Mouse (Mus musculus): Measurements from ENCODE around the gene Rom1. TPM values are rescaled to one million over a fixed set of nuclear protein-coding genes. Genes with fewer than 3 reads are reported as not detected.

Gene Rom1
- 0.40 TPM for polyA plus RNA-seq (2014; fragmentation: Illumina TruSeq; extraction: RNeasy Lipid Tissue Mini Kit (QIAGEN cat#74804); ENCODE audit: low read depth, low replicate concordance)

DNA sequence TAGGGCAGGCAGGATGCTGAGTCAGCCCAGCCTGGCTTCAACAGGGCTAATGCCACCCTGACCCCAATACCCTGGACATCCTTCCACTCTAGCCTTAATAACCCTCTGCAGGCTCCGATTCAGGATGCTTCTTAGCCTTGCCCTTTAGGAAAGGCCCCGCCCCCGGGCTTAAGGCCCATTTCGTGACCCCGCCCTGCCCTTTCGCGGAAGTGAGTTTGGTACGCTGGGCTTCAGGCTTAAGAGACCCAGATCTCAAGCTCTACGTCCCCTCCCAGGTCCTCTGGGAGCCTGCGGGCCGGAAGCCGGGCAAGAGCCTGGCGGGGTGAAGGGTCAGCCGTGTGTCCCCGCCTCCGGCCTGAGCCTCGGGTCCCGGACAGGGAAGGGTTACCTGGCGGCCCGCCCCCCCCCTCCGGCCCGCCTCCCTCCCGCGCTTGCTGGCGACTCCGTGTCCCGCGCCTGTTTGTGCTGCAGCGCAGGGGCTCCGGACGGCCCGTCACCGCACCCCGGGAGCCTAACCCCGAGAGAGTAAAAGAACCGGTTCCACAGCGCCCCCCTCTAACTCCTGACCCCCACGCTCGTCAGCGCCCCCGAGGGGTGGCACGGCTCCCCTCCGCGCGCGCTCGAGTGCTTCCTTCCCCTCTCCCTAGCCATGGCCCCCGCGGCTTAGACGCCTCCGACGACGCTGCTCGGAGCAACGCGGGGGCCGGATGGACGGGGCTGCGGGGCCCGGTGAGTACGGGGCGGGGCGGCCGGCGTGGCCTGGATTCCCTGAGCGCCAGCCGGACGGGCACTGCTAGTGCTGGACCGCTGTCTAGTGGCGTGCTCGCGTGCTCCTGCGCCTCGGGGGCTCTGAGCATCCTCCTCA is at the start of gene Rom1, which contains the start of gene Eml3:
TSS of gene Rom1 (minus strand) at position 133 of the 865 bp plus-strand sequence.
TSS of gene Eml3 (plus strand) at position 329 of the 865 bp plus-strand sequence.

DNA sequence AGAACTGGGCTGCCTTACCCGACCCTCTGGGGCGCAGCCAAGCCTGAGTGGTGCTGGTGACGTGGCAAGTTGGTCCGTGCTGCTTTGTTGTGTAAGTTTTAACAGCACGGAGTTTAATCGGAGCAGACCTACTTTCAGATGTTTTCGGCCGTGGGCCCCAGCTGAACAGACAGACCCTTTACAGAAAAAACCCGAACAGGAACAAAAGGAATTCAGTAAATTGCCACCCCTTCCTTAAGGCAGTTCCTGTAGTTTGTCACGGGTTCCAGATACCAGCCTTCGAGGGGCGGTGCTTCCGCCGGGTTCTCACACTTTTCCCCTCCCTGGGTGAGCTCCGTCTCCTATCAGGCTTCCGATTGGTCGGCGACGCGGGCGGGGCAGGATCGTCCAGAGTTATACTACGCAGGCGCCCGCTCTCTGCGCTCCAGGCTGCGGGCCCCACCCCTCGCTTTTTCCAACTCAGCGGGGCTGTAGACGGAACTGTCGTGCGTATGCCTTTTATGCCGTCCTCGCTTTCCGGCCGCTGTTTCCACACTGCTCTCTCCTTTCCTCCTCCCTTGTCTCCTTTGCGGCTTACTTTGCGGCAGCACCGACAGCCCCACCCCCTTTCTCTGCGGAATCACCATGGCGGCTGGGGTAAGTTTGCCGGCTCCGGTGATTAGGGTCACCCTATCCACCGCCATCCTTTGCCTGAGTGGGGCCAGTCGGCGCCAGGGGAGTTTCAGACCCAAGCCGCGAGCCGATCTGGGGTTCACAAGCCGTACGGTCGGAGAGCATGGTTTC is 37.6 kb upstream of the Rom1 start, which contains the start of gene Eef1g:
TSS of gene Eef1g (plus strand) at position 452 of the 783 bp plus-strand sequence.

DNA sequence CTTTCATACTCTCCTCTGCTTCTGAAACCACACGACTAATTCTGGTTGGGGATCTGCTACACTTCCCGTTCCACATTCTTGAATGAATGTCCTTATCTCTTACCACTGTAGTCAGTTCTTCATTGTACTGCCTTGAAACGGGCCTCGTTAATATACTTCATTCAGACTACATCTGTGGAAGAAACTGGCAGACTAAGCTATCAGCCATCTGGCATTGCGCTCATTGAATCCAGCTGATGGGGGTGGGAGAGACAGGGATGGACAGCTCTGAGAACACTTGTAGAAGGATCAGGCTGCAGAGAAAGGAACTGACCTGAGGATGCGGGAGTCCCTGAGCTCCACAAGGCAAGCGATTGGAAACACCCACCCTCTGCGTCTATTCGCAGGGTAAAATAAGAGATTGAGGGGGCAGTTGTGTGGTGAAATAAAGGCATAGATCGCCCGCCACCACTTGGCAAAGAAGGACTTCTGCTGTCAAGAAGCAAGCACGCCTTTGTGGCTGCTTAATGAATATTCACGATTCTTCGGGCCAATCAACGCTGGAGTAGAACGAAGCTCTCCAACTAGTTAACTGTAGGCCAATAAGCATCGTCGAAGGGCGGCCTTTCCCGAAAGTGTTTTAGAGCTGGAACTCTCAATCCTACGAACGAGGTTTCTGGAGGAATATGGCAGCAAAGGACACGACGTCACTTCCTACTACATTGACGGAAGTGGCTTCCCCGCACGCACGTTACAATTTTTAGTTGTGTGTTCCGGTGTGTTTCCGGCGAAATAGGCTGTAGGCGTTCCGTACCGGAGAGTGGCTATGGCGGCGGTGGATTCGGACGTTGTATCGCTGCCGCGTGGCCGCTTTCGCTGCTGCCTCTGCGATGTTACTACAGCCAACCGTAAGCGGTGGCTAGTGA is 24.2 kb upstream of the Rom1 start, which contains the start of gene Tut1:
TSS of gene Tut1 (plus strand) at position 713 of the 905 bp plus-strand sequence.

DNA sequence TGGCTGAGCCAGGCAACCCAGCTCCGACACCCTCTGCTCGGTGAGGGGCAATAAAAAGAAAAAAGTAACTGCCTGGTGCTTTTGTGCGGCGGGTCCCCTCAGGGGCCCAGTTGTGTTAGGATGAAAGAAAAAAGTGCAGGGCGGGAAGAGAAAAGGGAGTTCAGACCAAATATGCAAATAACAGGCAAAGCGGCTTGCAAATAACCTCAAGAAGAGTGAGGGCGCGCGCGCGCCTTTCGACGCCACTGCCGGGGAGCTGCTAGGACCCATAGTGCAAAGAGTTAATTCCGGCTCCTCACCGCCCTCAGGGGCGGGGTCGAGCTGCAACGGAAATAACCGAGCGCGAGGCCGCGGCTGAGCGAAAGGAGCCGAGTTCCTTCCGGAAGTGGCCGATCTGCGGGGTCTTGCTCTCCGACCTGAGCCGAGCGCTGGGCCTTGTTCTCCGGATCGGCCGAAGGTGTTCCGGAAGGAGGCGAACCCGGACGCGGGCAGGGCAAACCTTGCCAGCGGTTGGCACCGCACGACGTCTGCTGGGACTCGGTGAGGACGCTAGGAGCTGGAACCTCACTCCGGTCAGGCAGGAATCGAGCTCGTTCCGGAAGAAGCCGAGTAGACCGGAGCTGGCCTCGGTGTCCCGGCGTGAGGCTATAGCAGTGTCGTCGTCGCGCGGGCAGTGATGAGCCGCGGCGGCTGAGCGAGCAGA is 12.5 kb upstream of the Rom1 start, which contains the start of gene Mta2:
TSS of gene Mta2 (plus strand) at position 361 of the 703 bp plus-strand sequence.

DNA sequence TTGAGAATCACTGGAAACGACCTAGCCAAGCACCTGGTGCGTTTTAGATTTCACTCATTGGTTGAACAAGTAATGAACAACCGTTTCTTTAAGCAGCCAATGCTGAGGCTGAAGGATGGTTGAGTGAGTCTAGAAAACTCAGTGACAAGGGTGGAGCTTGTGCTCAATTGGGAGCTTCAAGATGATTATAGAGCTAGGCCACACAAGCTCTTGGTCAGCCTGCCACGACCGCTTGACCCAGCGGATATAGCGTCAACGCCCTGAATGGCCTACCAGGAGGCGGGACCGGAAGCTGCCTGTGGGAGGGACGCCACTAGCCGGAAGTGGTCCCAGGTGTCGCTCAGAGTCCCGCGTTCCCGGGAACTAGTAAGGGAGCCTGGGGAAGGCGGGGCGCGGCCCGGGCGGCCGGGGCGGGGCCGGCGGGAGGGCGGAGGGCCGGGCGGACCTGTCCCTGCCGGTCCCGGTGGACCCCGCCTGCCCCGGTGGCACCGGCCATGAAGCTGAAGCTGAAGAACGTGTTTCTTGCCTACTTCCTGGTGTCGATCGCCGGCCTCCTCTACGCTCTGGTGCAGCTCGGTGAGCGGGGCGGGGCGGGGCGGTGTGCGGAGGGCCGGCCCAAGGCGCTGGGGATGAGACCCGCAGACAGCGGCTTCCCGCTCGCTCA is 9.0 kb downstream of the Rom1 start, which contains the start of gene B3gat3:
TSS of gene B3gat3 (plus strand) at position 302 of the 664 bp plus-strand sequence.

DNA sequence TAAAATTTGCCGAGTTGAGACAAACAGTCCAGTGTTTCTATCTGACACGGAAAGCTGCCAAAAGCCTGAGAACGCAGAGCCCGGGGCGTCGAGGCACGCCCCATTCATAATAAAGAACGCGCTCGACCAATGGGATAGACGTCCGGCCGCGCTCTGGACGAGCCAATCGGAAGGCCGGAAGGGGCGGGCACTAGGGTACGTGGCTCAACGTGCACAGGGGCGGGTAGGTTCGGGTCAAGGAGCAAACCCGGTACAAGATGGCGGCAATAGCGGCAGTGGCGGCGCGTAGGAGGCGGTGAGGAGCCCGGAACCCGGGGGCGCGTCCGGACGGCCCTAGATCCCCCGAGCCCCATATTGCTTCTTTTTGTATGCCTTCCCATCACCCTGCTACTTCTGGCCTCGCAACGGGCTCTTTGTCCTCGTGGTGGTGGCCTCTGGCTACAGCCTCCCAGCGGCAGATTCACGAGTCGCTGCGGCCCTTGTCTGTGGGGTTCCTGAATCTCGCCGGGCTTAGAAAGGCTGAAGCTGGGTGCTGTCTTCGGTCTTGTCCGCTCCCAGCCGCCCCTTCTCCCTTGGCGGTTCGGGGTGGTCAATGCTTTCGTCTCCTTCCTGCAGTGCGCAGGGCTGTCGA is 31.2 kb downstream of the Rom1 start, which contains the start of gene Ganab:
TSS of gene Ganab (plus strand) at position 207 of the 631 bp plus-strand sequence.

DNA sequence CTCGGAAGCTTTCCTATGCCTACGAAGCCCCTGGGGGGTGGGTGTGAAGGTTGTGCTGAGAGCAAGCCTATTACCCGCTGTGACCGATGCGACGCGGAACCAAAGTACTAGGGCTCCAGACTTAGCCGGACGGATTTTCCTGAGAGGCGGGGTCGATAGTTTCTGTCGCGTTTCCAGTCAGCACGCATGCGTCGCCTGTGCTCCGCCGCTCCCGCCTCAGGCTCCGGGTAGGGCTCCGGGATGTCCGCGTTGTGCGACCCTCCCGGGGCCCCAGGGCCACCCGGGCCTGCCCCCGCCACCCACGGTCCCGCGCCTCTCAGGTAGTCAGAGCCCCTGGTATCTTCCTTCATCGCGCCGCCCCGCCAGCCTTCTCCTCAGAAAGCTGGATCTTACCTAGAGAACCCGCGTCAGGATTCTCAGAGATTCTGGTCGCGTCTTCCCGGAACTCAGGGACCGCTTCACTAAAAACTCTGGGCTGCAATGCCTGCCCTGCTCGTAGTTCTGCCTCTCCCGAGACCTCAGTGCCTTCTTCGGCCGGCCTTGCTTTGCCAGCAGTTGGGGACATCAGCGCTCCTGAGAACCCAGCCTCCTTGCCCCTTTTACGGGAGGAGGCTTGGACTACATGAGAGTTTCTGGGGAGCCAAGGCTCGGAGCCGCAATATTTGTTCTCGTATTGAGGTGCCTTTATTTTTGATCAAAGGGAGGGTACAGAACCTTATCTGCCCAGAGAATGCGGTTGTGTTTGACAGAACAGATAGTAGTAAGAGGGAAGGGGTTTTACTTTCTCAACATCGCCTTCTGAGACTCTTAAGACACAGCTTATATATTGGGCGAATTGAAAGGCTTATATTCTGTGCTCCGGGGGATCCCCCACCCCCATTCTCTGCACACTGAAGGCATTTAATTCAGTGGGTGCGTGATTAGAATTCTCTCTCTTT is 36.1 kb downstream of the Rom1 start, which contains the start of gene Ints5:
TSS of gene Ints5 (plus strand) at position 177 of the 938 bp plus-strand sequence.

DNA sequence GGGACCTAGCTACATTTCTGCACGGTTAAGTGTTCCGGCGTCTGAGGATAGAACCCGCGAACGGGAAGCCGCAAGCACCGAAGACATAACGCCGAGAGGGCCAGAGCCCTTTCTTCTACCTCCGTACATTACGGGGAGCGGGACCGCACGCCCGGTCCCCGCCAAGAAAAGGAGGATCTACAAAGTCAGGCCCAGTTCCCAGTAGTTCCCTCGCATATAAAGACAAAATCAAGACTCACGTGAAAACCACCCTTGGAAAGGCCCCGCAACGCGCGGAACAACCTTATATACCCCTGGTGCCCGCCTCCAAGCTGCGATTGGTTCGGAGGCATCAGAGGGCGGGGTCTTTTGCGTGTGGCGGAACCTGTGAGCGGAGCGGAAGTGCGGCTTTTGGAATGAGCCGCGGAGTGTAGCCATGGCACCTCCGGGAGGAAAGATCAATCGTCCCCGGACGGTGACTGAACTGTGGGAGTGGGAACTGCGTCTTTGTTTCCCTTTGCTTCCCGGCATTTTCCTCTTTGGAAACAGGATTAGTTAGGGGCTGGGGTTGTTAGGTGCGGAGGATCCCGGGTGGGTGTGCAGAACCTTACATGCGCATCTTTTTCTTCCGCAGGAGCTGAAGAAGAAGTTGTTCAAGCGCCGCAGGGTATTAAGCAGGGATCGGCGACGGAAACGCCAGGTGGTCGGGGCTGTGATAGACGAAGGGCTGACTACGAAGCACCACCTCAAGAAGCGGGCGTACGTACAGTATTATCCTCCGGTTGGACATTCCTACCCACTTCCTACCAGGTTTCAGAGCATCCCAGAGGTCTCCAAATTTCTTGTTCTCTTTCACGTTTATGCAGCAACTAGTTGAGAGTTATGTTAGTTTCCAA is 40.4 kb downstream of the Rom1 start, which contains the start of the genes 1810009A15Rik and Gm49416:
TSS of gene 1810009A15Rik (plus strand) at position 343 of the 875 bp plus-strand sequence.
TSS of gene Gm49416 (plus strand) at position 416 of the 875 bp plus-strand sequence.

DNA sequence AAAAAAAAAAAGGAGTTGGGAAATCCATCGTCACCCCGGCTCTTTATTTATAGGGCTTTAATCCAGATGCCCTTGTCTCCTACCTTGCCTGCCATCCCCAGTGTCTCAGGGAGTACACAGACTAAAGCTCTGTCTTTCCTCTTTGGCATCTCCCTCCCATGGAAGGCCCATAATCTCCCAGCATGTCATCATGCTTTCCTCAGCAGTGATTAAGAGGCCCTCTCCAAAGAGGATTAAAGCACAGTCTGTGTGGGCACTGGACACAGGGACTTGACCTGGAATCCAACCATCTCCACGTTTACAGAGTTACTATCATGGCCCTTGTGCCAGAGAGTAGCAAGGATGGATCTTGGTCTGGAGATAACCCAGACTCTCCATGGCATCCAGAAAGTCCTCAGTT is 45.5 kb downstream of the Rom1 start, which contains the start of the genes Lbhd1 and Gm49403:
TSS of gene Lbhd1 (plus strand) at position 117 of the 400 bp plus-strand sequence.
TSS of gene Gm49403 (plus strand) at position 315 of the 400 bp plus-strand sequence.

DNA sequence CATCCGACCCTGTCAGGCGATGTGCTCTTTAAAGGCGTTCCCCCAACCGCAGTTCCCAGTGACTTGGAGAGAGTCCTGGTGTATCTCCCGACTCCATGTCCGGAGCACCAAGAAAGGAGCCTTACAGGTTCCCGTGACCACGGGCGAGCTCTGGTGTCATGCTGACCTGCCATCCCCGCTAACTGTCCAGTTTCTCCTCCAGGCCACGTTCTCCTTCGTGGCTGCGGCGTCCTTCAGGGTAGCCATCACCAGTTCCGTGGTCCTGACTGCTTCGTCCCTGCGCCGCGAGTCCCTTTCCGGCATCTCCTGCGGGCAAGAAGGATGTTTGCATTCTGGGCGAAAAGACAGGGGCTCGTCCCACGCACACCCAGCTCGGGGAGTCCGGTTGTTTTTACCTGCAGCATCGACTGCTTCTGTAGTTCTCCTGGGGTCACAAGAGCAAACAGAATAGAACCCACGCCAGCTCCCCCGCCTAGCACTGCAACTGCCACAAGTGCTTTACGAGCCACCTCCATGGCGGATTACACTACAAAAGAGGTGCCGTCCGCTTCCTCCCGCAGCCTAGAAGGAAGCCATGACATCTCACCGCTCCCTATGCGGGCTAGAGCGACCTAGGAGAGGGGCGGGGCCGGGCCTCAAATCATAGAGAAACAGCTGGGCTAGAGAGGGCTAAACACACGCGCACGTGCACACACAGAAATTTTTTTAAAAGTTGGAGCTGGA is 48.7 kb downstream of the Rom1 start, which contains the start of gene Uqcc3:
TSS of gene Uqcc3 (minus strand) at position 613 of the 723 bp plus-strand sequence.

Other genes starting within 250 kb of the Rom1 start
- 283 TPM for gene Slc3a2, start 206.0 kb downstream of the Rom1 start, polyA plus RNA-seq (2014; fragmentation: Illumina TruSeq; extraction: RNeasy Lipid Tissue Mini Kit (QIAGEN cat#74804); ENCODE audit: low read depth, low replicate concordance)
- gene Wdr74, start 193.5 kb downstream of the Rom1 start, polyA plus RNA-seq (2014; fragmentation: Illumina TruSeq; extraction: RNeasy Lipid Tissue Mini Kit (QIAGEN cat#74804); ENCODE audit: low read depth, low replicate concordance): 6.9 TPM
- gene 1700092M07Rik, start 188.6 kb downstream of the Rom1 start, polyA plus RNA-seq (2014; fragmentation: Illumina TruSeq; extraction: RNeasy Lipid Tissue Mini Kit (QIAGEN cat#74804); ENCODE audit: low read depth, low replicate concordance): not detected
- gene Stx5a, start 187.9 kb downstream of the Rom1 start, polyA plus RNA-seq (2014; fragmentation: Illumina TruSeq; extraction: RNeasy Lipid Tissue Mini Kit (QIAGEN cat#74804); ENCODE audit: low read depth, low replicate concordance): 39.9 TPM
- gene Nxf1, start 172.3 kb downstream of the Rom1 start, polyA plus RNA-seq (2014; fragmentation: Illumina TruSeq; extraction: RNeasy Lipid Tissue Mini Kit (QIAGEN cat#74804); ENCODE audit: low read depth, low replicate concordance): 50.7 TPM
- 44.7 TPM for gene Tmem223, start 158.4 kb downstream of the Rom1 start, polyA plus RNA-seq (2014; fragmentation: Illumina TruSeq; extraction: RNeasy Lipid Tissue Mini Kit (QIAGEN cat#74804); ENCODE audit: low read depth, low replicate concordance)
- gene Tmem179b, start 154.9 kb downstream of the Rom1 start, polyA plus RNA-seq (2014; fragmentation: Illumina TruSeq; extraction: RNeasy Lipid Tissue Mini Kit (QIAGEN cat#74804); ENCODE audit: low read depth, low replicate concordance): 44.0 TPM
- gene Taf6l, start 142.9 kb downstream of the Rom1 start, polyA plus RNA-seq (2014; fragmentation: Illumina TruSeq; extraction: RNeasy Lipid Tissue Mini Kit (QIAGEN cat#74804); ENCODE audit: low read depth, low replicate concordance): 0.77 TPM
- 71.4 TPM for gene Polr2g, start 130.8 kb downstream of the Rom1 start, polyA plus RNA-seq (2014; fragmentation: Illumina TruSeq; extraction: RNeasy Lipid Tissue Mini Kit (QIAGEN cat#74804); ENCODE audit: low read depth, low replicate concordance)
- gene Zbtb3, start 126.8 kb downstream of the Rom1 start, polyA plus RNA-seq (2014; fragmentation: Illumina TruSeq; extraction: RNeasy Lipid Tissue Mini Kit (QIAGEN cat#74804); ENCODE audit: low read depth, low replicate concordance): 0.28 TPM
- 58.2 TPM for gene Ttc9c, start 110.0 kb downstream of the Rom1 start, polyA plus RNA-seq (2014; fragmentation: Illumina TruSeq; extraction: RNeasy Lipid Tissue Mini Kit (QIAGEN cat#74804); ENCODE audit: low read depth, low replicate concordance)
- 109 TPM for gene Hnrnpul2, start 109.3 kb downstream of the Rom1 start, polyA plus RNA-seq (2014; fragmentation: Illumina TruSeq; extraction: RNeasy Lipid Tissue Mini Kit (QIAGEN cat#74804); ENCODE audit: low read depth, low replicate concordance)
- not detected for gene AC129217.1, start 99.6 kb downstream of the Rom1 start, polyA plus RNA-seq (2014; fragmentation: Illumina TruSeq; extraction: RNeasy Lipid Tissue Mini Kit (QIAGEN cat#74804); ENCODE audit: low read depth, low replicate concordance)
- 21.8 TPM for gene Bscl2, start 91.9 kb downstream of the Rom1 start, polyA plus RNA-seq (2014; fragmentation: Illumina TruSeq; extraction: RNeasy Lipid Tissue Mini Kit (QIAGEN cat#74804); ENCODE audit: low read depth, low replicate concordance)
- not detected for gene Gng3, start 90.2 kb downstream of the Rom1 start, polyA plus RNA-seq (2014; fragmentation: Illumina TruSeq; extraction: RNeasy Lipid Tissue Mini Kit (QIAGEN cat#74804); ENCODE audit: low read depth, low replicate concordance)
- gene Lrrn4cl, start 78.6 kb downstream of the Rom1 start, polyA plus RNA-seq (2014; fragmentation: Illumina TruSeq; extraction: RNeasy Lipid Tissue Mini Kit (QIAGEN cat#74804); ENCODE audit: low read depth, low replicate concordance): 0.69 TPM
- 17.7 TPM for gene Ubxn1, start 57.9 kb downstream of the Rom1 start, polyA plus RNA-seq (2014; fragmentation: Illumina TruSeq; extraction: RNeasy Lipid Tissue Mini Kit (QIAGEN cat#74804); ENCODE audit: low read depth, low replicate concordance)
- 6.6 TPM for gene Uqcc3, start 48.4 kb downstream of the Rom1 start, polyA plus RNA-seq (2014; fragmentation: Illumina TruSeq; extraction: RNeasy Lipid Tissue Mini Kit (QIAGEN cat#74804); ENCODE audit: low read depth, low replicate concordance)
- gene Lbhd1, start 45.6 kb downstream of the Rom1 start, polyA plus RNA-seq (2014; fragmentation: Illumina TruSeq; extraction: RNeasy Lipid Tissue Mini Kit (QIAGEN cat#74804); ENCODE audit: low read depth, low replicate concordance): 56.4 TPM
- not detected for gene Gm49403, start 45.4 kb downstream of the Rom1 start, polyA plus RNA-seq (2014; fragmentation: Illumina TruSeq; extraction: RNeasy Lipid Tissue Mini Kit (QIAGEN cat#74804); ENCODE audit: low read depth, low replicate concordance)
- gene 1810009A15Rik, start 40.5 kb downstream of the Rom1 start, polyA plus RNA-seq (2014; fragmentation: Illumina TruSeq; extraction: RNeasy Lipid Tissue Mini Kit (QIAGEN cat#74804); ENCODE audit: low read depth, low replicate concordance): 17.3 TPM
- not detected for gene Gm49416, start 40.4 kb downstream of the Rom1 start, polyA plus RNA-seq (2014; fragmentation: Illumina TruSeq; extraction: RNeasy Lipid Tissue Mini Kit (QIAGEN cat#74804); ENCODE audit: low read depth, low replicate concordance)
- 0.32 TPM for gene Ints5, start 36.4 kb downstream of the Rom1 start, polyA plus RNA-seq (2014; fragmentation: Illumina TruSeq; extraction: RNeasy Lipid Tissue Mini Kit (QIAGEN cat#74804); ENCODE audit: low read depth, low replicate concordance)
- gene Ganab, start 31.3 kb downstream of the Rom1 start, polyA plus RNA-seq (2014; fragmentation: Illumina TruSeq; extraction: RNeasy Lipid Tissue Mini Kit (QIAGEN cat#74804); ENCODE audit: low read depth, low replicate concordance): 80.0 TPM
- gene B3gat3, start 9.0 kb downstream of the Rom1 start, polyA plus RNA-seq (2014; fragmentation: Illumina TruSeq; extraction: RNeasy Lipid Tissue Mini Kit (QIAGEN cat#74804); ENCODE audit: low read depth, low replicate concordance): 5.2 TPM
- 2.1 TPM for gene Eml3, start 196 bp upstream of the Rom1 start, polyA plus RNA-seq (2014; fragmentation: Illumina TruSeq; extraction: RNeasy Lipid Tissue Mini Kit (QIAGEN cat#74804); ENCODE audit: low read depth, low replicate concordance)
- gene Mta2, start 12.5 kb upstream of the Rom1 start, polyA plus RNA-seq (2014; fragmentation: Illumina TruSeq; extraction: RNeasy Lipid Tissue Mini Kit (QIAGEN cat#74804); ENCODE audit: low read depth, low replicate concordance): 47.2 TPM
- 2.3 TPM for gene Tut1, start 24.5 kb upstream of the Rom1 start, polyA plus RNA-seq (2014; fragmentation: Illumina TruSeq; extraction: RNeasy Lipid Tissue Mini Kit (QIAGEN cat#74804); ENCODE audit: low read depth, low replicate concordance)
- 56.6 TPM for gene Eef1g, start 37.7 kb upstream of the Rom1 start, polyA plus RNA-seq (2014; fragmentation: Illumina TruSeq; extraction: RNeasy Lipid Tissue Mini Kit (QIAGEN cat#74804); ENCODE audit: low read depth, low replicate concordance)
- 25.5 TPM for gene Ahnak, start 59.9 kb upstream of the Rom1 start, polyA plus RNA-seq (2014; fragmentation: Illumina TruSeq; extraction: RNeasy Lipid Tissue Mini Kit (QIAGEN cat#74804); ENCODE audit: low read depth, low replicate concordance)
- not detected for gene Scgb1a1, start 158.6 kb upstream of the Rom1 start, polyA plus RNA-seq (2014; fragmentation: Illumina TruSeq; extraction: RNeasy Lipid Tissue Mini Kit (QIAGEN cat#74804); ENCODE audit: low read depth, low replicate concordance)
- gene Asrgl1, start 206.3 kb upstream of the Rom1 start, polyA plus RNA-seq (2014; fragmentation: Illumina TruSeq; extraction: RNeasy Lipid Tissue Mini Kit (QIAGEN cat#74804); ENCODE audit: low read depth, low replicate concordance): 10.5 TPM

All from kidney, adult 10 weeks (tissue).